Mouse (Mus musculus) liver, embryonic 16.5 days (tissue): ENCODE data around the gene Tenm4. TPM values are rescaled to one million over a fixed set of nuclear protein-coding genes. Genes with fewer than 3 reads are reported as not detected.
A peak's percentile ranks its signal among the peaks of the same experiment; 100 is the strongest.

Source experiments
- ATAC-seq: fragments of 200-750 bp; cut with Nextera tagmentation; 2 replicates; pipeline ENCODE4 v1.8.0; 2017; ENCODE audit warnings: low read depth, mild to moderate bottlenecking, moderate number of reproducible peaks, moderate library complexity
- H3K27ac ChIP-seq: fragments of 300-500 bp; sonication (generic); 2 replicates; pipeline ENCODE4 v1.5.1; 2014; ENCODE audit warnings: mild to moderate bottlenecking, low read length
- H3K27me3 ChIP-seq: fragments of 300-500 bp; sonication (generic); 2 replicates; pipeline ENCODE4 v1.6.1; 2014; ENCODE audit warnings: low read depth, low read length, mixed read lengths; ENCODE audit not compliant: control insufficient read depth, insufficient read depth
- H3K36me3 ChIP-seq: fragments of 300-500 bp; sonication (generic); 2 replicates; pipeline ENCODE4 v1.6.1; 2014; ENCODE audit warnings: mild to moderate bottlenecking; ENCODE audit not compliant: control insufficient read depth, insufficient read depth
- H3K4me1 ChIP-seq: fragments of 300-500 bp; sonication (generic); 2 replicates; pipeline ENCODE4 v1.6.1; 2014; ENCODE audit warnings: low read depth, low read length, mixed read lengths; ENCODE audit not compliant: control insufficient read depth
- H3K4me2 ChIP-seq: fragments of 300-500 bp; sonication (generic); 2 replicates; pipeline ENCODE4 v1.6.1; 2014; ENCODE audit warnings: low read depth, low read length, mixed read lengths
- H3K4me3 ChIP-seq: fragments of 300-500 bp; sonication (generic); 2 replicates; pipeline ENCODE4 v1.5.1; 2014; ENCODE audit warnings: low read depth, mild to moderate bottlenecking, low read length
- H3K9ac ChIP-seq: fragments of 300-500 bp; sonication (generic); 2 replicates; pipeline ENCODE4 v1.6.1; 2014; ENCODE audit warnings: low read depth, low read length
- H3K9me3 ChIP-seq: fragments of 300-500 bp; sonication (generic); replicated peaks from 2 replicates; pipeline ENCODE4 v1.6.1; 2016; ENCODE audit warnings: low read length; ENCODE audit not compliant: control insufficient read depth
- WGBS: fragments of 180-500 bp; shearing (Covaris S2); extraction: QIAGEN DNeasy Blood & Tissue Kit; methylation state at CpG from one replicate; pipeline ENCODE4 v1.1.7; 2014; ENCODE audit not compliant: insufficient replicate concordance; 5-methylcytosine and 5-hydroxymethylcytosine counted together
- polyA plus RNA-seq: library from polyadenylated mRNA; unstranded; fragments of >200 nt; fragmentation: Nextera tagmentation; extraction: Ambion mirVana; gene quantifications from 2 replicates; pipeline ENCODE4 v1.2.1, GENCODE M21; 2015

The Tenm4 gene
- polyA plus RNA-seq, 1 experiment from 2014 or later: 2.4 TPM

- Histone ChIP-seq H3K4me2 (no peak overlapping the region), H3K9me3 (no peaks in the 10 kb centered on the region; the same call in 1 of the 2 replicates), H3K4me1 (no peaks in the 10 kb centered on the region), H3K36me3 (no peaks in the 10 kb centered on the region), H3K27me3 (no peaks in the 10 kb centered on the region), H3K27ac (no peak overlapping the region), H3K4me3 (no peak overlapping the region), H3K9ac (no peak overlapping the region)
- WGBS: 44% methylated on average over 3 of the region's 3 CpGs
- ATAC-seq: no peak
These were observed 596.0 kb downstream of the Tenm4 start for GRCm38 (mm10) chr7:96767090-96767489.

GRCm38 (mm10) chr7:96768718-96769117 is 597.7 kb downstream of the Tenm4 start:
- no peak for ATAC-seq
- no peak overlapping the region for H3K27ac ChIP-seq
- no peak overlapping the region for H3K4me2 ChIP-seq
- peaks cover 4% of the 10 kb centered on the region for H3K4me1 ChIP-seq
- H3K36me3 ChIP-seq: no peaks in the 10 kb centered on the region
- no peaks in the 10 kb centered on the region; the same call in 1 of the 2 replicates for H3K9me3 ChIP-seq
- H3K27me3 ChIP-seq: no peaks in the 10 kb centered on the region
- 78% methylated on average over 6 of the region's 6 CpGs for WGBS
- no peak overlapping the region for H3K4me3 ChIP-seq
- no peak overlapping the region for H3K9ac ChIP-seq

- Histone ChIP-seq H3K27me3 (no peaks in the 10 kb centered on the region), H3K4me2 (no peak overlapping the region), H3K9me3 (no peaks in the 10 kb centered on the region; the same call in 1 of the 2 replicates), H3K36me3 (no peaks in the 10 kb centered on the region), H3K9ac (no peak overlapping the region), H3K27ac (no peak overlapping the region), H3K4me1 (peaks cover 4% of the 10 kb centered on the region), H3K4me3 (no peak overlapping the region)
- 49% methylated on average over 4 of the region's 4 CpGs for WGBS
- ATAC-seq: no peak
These were observed 598.7 kb downstream of the Tenm4 start for GRCm38 (mm10) chr7:96769784-96770183.

- no peaks in the 10 kb centered on the region; the same call in 1 of the 2 replicates for H3K9me3 ChIP-seq
- no peaks in the 10 kb centered on the region for H3K36me3 ChIP-seq
- ATAC-seq: no peak
- H3K4me2 ChIP-seq: no peak overlapping the region
- H3K4me1 ChIP-seq: peaks cover 12% of the 10 kb centered on the region
- 67% methylated on average over 4 of the region's 4 CpGs for WGBS
- H3K4me3 ChIP-seq: no peak overlapping the region
- no peak overlapping the region for H3K27ac ChIP-seq
- H3K27me3 ChIP-seq: no peaks in the 10 kb centered on the region
- no peak overlapping the region for H3K9ac ChIP-seq
These were observed 601.9 kb downstream of the Tenm4 start for GRCm38 (mm10) chr7:96772966-96773365.

GRCm38 (mm10) chr7:96773585-96774225 is 602.7 kb downstream of the Tenm4 start:
- H3K9ac ChIP-seq: no peak overlapping the region
- peaks cover 20% of the 10 kb centered on the region for H3K4me1 ChIP-seq
- no peak overlapping the region for H3K4me2 ChIP-seq
- no peak overlapping the region for H3K27ac ChIP-seq
- H3K9me3 ChIP-seq: no peaks in the 10 kb centered on the region
- H3K27me3 ChIP-seq: no peaks in the 10 kb centered on the region
- H3K36me3 ChIP-seq: no peaks in the 10 kb centered on the region
- no peak for ATAC-seq
- no peak overlapping the region for H3K4me3 ChIP-seq
- 69% methylated on average over 17 of the region's 17 CpGs for WGBS

GRCm38 (mm10) chr7:96775080-96775486 is 604.0 kb downstream of the Tenm4 start:
- no peak overlapping the region for H3K4me3 ChIP-seq
- no peak for ATAC-seq
- no peaks in the 10 kb centered on the region for H3K9me3 ChIP-seq
- no peaks in the 10 kb centered on the region for H3K36me3 ChIP-seq
- no peaks in the 10 kb centered on the region for H3K27me3 ChIP-seq
- H3K27ac ChIP-seq: no peak overlapping the region
- peaks cover 33% of the 10 kb centered on the region for H3K4me1 ChIP-seq
- H3K9ac ChIP-seq: no peak overlapping the region
- 51% methylated on average over 6 of the region's 6 CpGs for WGBS
- no peak overlapping the region for H3K4me2 ChIP-seq

- H3K27ac ChIP-seq: peak overlapping the region; percentile 96
- peaks cover 60% of the 10 kb centered on the region for H3K4me1 ChIP-seq
- no peaks in the 10 kb centered on the region for H3K27me3 ChIP-seq
- H3K4me2 ChIP-seq: peak overlapping the region; percentile 58
- no peaks in the 10 kb centered on the region for H3K36me3 ChIP-seq
- WGBS: 51% methylated on average over 8 of the region's 8 CpGs
- ATAC-seq: peak; percentile 75
- H3K4me3 ChIP-seq: peak overlapping the region; percentile 24
- H3K9ac ChIP-seq: peak overlapping the region; percentile 67
- H3K9me3 ChIP-seq: no peaks in the 10 kb centered on the region
These were observed 607.0 kb downstream of the Tenm4 start for GRCm38 (mm10) chr7:96777938-96778600.

GRCm38 (mm10) chr7:96778601-96778969 is 607.5 kb downstream of the Tenm4 start:
- no peaks in the 10 kb centered on the region for H3K36me3 ChIP-seq
- H3K4me3 ChIP-seq: peak overlapping the region; percentile 24
- H3K4me1 ChIP-seq: peaks cover 59% of the 10 kb centered on the region
- peak overlapping the region; percentile 96 for H3K27ac ChIP-seq
- H3K9me3 ChIP-seq: no peaks in the 10 kb centered on the region
- H3K9ac ChIP-seq: peak overlapping the region; percentile 67
- 17% methylated on average over 3 of the region's 3 CpGs for WGBS
- no peaks in the 10 kb centered on the region for H3K27me3 ChIP-seq
- ATAC-seq: peak; percentile 64
- H3K4me2 ChIP-seq: peak overlapping the region; percentile 58

- Histone ChIP-seq H3K9ac (peak overlapping the region; percentile 42), H3K4me2 (peak overlapping the region; percentile 32; the same call in 1 of the 2 replicates), H3K27me3 (no peaks in the 10 kb centered on the region), H3K4me3 (no peak overlapping the region), H3K9me3 (no peaks in the 10 kb centered on the region), H3K4me1 (peaks cover 58% of the 10 kb centered on the region), H3K27ac (peak overlapping the region; percentile 96), H3K36me3 (no peaks in the 10 kb centered on the region)
- peak; percentile 11; the same call in 1 of the 2 replicates for ATAC-seq
- WGBS: 26% methylated on average over 1 of the region's 1 CpGs
These were observed 609.5 kb downstream of the Tenm4 start for GRCm38 (mm10) chr7:96780556-96780955.
